In the genomic region with DNA sequence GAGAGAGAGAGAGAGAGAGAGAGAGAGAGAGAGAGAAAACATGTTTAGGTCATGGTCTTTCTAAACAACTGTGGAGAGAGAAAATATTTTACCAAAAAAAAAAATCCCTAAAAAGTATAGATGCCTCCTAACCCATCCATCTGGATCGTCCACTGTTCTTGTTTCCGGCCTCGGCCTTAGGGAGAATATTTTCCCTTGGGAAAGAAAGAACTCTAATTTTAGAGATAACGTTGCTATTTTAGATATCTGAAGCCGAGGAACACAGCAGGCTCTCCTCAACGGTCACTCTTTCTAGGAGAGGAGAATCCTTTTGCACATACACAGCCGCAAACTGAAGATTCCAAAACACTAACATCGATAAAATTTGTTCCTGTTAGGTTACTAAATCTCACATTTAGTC, we compare ENCODE assay signal across 27 mouse cellular contexts.
DNase-seq lines count a peak whose midpoint lies in the region; ATAC-seq and TF ChIP-seq lines count a peak whose summit lies in the region.
"Had no signal": no experiment of that assay in that cellular context is flagged by ENCODE, and none has a peak within 500 bp of the region (broad histone marks: within the 10 kb centered on the region; RNA-seq: fewer than 3 reads in every experiment).

No protein-coding gene starts in this region.

- no peak for TF ChIP-seq EP300 in heart, adult 2 months (IDR thresholded peaks at IDR 0.05; ENCODE audit: insufficient read depth, low read depth, low read length)

- no peaks in the 10 kb centered on the region for H3K79me2 ChIP-seq in heart, adult 2 months (replicated peaks; ENCODE audit: control insufficient read depth, insufficient read depth, low read length)

- no peak overlapping the region for H3K9ac ChIP-seq in heart, embryonic 16.5 days (ENCODE audit: low read length)
- no peak overlapping the region for H3K9ac ChIP-seq in heart, adult 2 months (ENCODE audit: low read depth, low read length)
- no peak overlapping the region for H3K9ac ChIP-seq in lung, embryonic 15.5 days
- H3K9ac ChIP-seq: embryonic facial prominence, embryonic 15.5 days; forebrain, embryonic 12.5 days; forebrain, postnatal 0 days; hindbrain, embryonic 15.5 days; liver, embryonic 12.5 days; liver, postnatal 0 days had no signal

- H3K27me3 ChIP-seq in heart, embryonic 16.5 days (ENCODE audit: control insufficient read depth, insufficient read depth, low read length), result no peaks in the 10 kb centered on the region
- H3K27me3 ChIP-seq in heart, adult 2 months (ENCODE audit: control insufficient read depth, insufficient read depth, low read length), result no peaks in the 10 kb centered on the region
- no peaks in the 10 kb centered on the region for H3K27me3 ChIP-seq in lung, embryonic 15.5 days
- H3K27me3 ChIP-seq: embryonic facial prominence, embryonic 15.5 days; forebrain, embryonic 12.5 days; hindbrain, embryonic 15.5 days; liver, embryonic 12.5 days had no signal

- H3K4me2 ChIP-seq in heart, embryonic 16.5 days (ENCODE audit: low read depth, low read length), result peak overlapping the region; percentile 18; the same call in 1 of the 2 replicates
- H3K4me2 ChIP-seq in lung, embryonic 15.5 days, result no peak overlapping the region
- H3K4me2 ChIP-seq: embryonic facial prominence, embryonic 15.5 days; forebrain, embryonic 12.5 days; hindbrain, embryonic 15.5 days; liver, embryonic 12.5 days had no signal

- no peak for TF ChIP-seq POLR2A in heart, adult 2 months (IDR thresholded peaks at IDR 0.05; ENCODE audit: insufficient read depth, low read depth, low read length)

- intact Hi-C loops in heart, postnatal 14 days (cut with DNase I), result loop anchor here (5.0 kb wide), 1 partner anchor 57 kb away; no protein-coding TSS in a partner anchor
- intact Hi-C loops in heart, adult 2 months (cut with DNase I), result no loop called here

- TF ChIP-seq CTCF in heart, adult 2 months (IDR thresholded peaks at IDR 0.05), result no peak

- H3K27ac ChIP-seq in heart, embryonic 16.5 days (ENCODE audit: low read length), result peak overlapping the region; percentile 43; the same call in 1 of the 2 replicates
- no peak overlapping the region for H3K27ac ChIP-seq in heart, adult 2 months
- peak overlapping the region; percentile 53; the same call in 1 of the 2 replicates for H3K27ac ChIP-seq in lung, embryonic 15.5 days
- H3K27ac ChIP-seq: embryonic facial prominence, embryonic 10.5 days; embryonic facial prominence, embryonic 15.5 days; forebrain, embryonic 12.5 days; hindbrain, embryonic 10.5 days; hindbrain, embryonic 15.5 days; liver, embryonic 12.5 days had no signal

- no peak overlapping the region for H3K4me3 ChIP-seq in heart, embryonic 16.5 days (ENCODE audit: low read length)
- no peak overlapping the region for H3K4me3 ChIP-seq in heart, adult 2 months
- no peak overlapping the region for H3K4me3 ChIP-seq in lung, embryonic 15.5 days
- H3K4me3 ChIP-seq: embryonic facial prominence, embryonic 10.5 days; embryonic facial prominence, embryonic 15.5 days; forebrain, embryonic 12.5 days; hindbrain, embryonic 10.5 days; hindbrain, embryonic 15.5 days; liver, embryonic 12.5 days; megakaryocyte, embryonic 14.5 days had no signal

- H3K4me1 ChIP-seq in heart, embryonic 16.5 days (ENCODE audit: control insufficient read depth, insufficient read depth, low read length), result peaks cover 16% of the 10 kb centered on the region
- peaks cover 1% of the 10 kb centered on the region; the same call in 1 of the 2 replicates for H3K4me1 ChIP-seq in heart, adult 2 months (ENCODE audit: control insufficient read depth, insufficient read depth, low read length)
- peaks cover 11% of the 10 kb centered on the region; the same call in 1 of the 2 replicates for H3K4me1 ChIP-seq in lung, embryonic 15.5 days
- H3K4me1 ChIP-seq: forebrain, embryonic 12.5 days; hindbrain, embryonic 15.5 days; liver, embryonic 12.5 days had no signal

- H3K36me3 ChIP-seq in heart, embryonic 16.5 days (ENCODE audit: control insufficient read depth, insufficient read depth), result 0 out of 2 replicates have a peak, but pooled peaks cover 3% of the 10 kb centered on the region
- H3K36me3 ChIP-seq in heart, adult 2 months (ENCODE audit: control insufficient read depth, insufficient read depth, low read length), result peaks cover 6% of the 10 kb centered on the region
- peaks cover 16% of the 10 kb centered on the region; the same call in 1 of the 2 replicates for H3K36me3 ChIP-seq in lung, embryonic 15.5 days
- H3K36me3 ChIP-seq: G1E; liver, embryonic 12.5 days had no signal

- no peaks in the 10 kb centered on the region for H3K9me3 ChIP-seq in heart, embryonic 16.5 days (replicated peaks; ENCODE audit: control insufficient read depth, low read length)
- H3K9me3 ChIP-seq in lung, embryonic 15.5 days, result no peaks in the 10 kb centered on the region
- H3K9me3 ChIP-seq: embryonic facial prominence, embryonic 10.5 days; embryonic facial prominence, embryonic 15.5 days; forebrain, embryonic 12.5 days; G1E; hindbrain, embryonic 10.5 days; hindbrain, embryonic 15.5 days; liver, embryonic 12.5 days; megakaryocyte, embryonic 14.5 days had no signal

- DNase-seq in heart, adult 11 months, result peak; percentile 83
- DNase-seq in heart, postnatal 14 days, result no peak
- no peak for DNase-seq in heart, adult 2 months
- no peak for DNase-seq in lung, adult 18-20 months
- DNase-seq in lung, postnatal 14 days, result peak; percentile 23
- DNase-seq: adrenal gland, adult 8-10 months; cerebellum, adult 8-10 months; cerebellum, postnatal 25 days; forebrain, postnatal 0 days; gastrocnemius, postnatal 14 days; kidney, adult 11 months; layer of hippocampus, postnatal 36 days; left cerebral cortex, postnatal 4 days; liver, postnatal 0 days; midbrain, embryonic 14.5 days; thymus, postnatal 4 days had no signal

- WGBS in heart, embryonic 16.5 days, result 23% methylated on average over 8 of the region's 8 CpGs
- WGBS in heart, adult 2 months, result 20% methylated on average over 8 of the region's 8 CpGs
- 57% methylated on average over 8 of the region's 8 CpGs for WGBS in lung, embryonic 15.5 days

- ATAC-seq in heart, embryonic 16.5 days (replicated peaks; ENCODE audit: extremely low read depth, insufficient read depth, low FRiP score), result no peak; the same call in 1 of the 2 replicates
- ATAC-seq in lung, embryonic 15.5 days (ENCODE audit: borderline replicate concordance, extremely low read depth, low FRiP score, low TSS enrichment), result peak; percentile 56; the same call in 1 of the 2 replicates
- ATAC-seq: forebrain, postnatal 0 days; inflammation-experienced regulatory T-cells, adult 6 months; liver, embryonic 12.5 days; liver, postnatal 0 days had no signal

Comparison
In these comparisons a context has a peak if more than half of its experiments do, and no peak if none do; other contexts are left out.
1. DNase-seq: peak in heart, adult 11 months (single experiment) and lung, postnatal 14 days (single experiment); none in heart, postnatal 14 days (0 of 2), heart, adult 2 months (0 of 2) and lung, adult 18-20 months (0 of 2).